Mouse (Mus musculus) urinary bladder, postnatal 4 days (tissue): ENCODE results near the gene Rps6kb2.

ENCODE experiments used
- DNase-seq, 2 experiments: peaks; one replicate each; pipeline ENCODE4 v3.0.0; 2021 to 2022; ENCODE audit warnings: low spot score in 2 of 2

The Rps6kb2 gene

DNA sequence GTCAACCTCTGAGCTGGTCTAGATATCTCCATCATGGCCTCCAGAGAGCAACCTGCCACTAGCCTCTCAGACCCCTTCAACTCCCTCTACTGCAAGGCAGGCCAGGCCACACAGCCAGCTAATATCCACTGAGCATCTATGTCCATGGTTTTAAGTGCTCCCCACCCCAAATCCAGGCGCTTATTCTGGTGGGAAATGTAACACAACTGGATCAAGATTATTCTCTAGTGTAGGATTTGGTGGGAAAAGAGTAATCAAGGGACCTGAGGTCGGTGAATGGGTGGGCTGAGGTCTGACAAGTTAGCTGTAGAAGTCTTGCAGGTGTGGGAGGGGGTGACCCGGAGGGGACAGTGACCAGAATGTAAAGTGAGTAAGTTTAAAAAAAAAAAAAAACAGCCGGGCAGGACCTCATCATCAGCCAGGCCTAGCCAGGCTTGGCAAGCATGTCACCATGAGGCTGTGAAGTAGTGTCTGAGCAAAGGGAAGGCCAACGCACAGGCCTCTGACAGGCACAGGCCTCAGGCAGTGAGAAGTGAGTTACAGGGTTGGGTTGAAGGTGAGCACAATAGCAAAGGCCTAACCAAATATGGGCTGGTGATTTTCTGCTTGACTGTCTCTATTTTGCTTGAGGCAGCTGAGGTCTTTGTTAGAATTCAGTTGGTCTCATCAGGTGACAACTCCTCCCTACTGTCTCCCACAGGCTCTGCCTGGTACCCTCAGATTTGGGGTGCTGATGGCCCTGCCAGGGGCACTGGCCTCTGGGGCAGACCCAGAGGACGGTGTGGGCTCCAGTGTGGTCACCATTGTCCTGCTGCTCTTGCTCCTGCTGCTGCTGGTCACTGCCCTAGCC lies 7.7 kb downstream of the Rps6kb2 start:
- no peak for DNase-seq

DNA sequence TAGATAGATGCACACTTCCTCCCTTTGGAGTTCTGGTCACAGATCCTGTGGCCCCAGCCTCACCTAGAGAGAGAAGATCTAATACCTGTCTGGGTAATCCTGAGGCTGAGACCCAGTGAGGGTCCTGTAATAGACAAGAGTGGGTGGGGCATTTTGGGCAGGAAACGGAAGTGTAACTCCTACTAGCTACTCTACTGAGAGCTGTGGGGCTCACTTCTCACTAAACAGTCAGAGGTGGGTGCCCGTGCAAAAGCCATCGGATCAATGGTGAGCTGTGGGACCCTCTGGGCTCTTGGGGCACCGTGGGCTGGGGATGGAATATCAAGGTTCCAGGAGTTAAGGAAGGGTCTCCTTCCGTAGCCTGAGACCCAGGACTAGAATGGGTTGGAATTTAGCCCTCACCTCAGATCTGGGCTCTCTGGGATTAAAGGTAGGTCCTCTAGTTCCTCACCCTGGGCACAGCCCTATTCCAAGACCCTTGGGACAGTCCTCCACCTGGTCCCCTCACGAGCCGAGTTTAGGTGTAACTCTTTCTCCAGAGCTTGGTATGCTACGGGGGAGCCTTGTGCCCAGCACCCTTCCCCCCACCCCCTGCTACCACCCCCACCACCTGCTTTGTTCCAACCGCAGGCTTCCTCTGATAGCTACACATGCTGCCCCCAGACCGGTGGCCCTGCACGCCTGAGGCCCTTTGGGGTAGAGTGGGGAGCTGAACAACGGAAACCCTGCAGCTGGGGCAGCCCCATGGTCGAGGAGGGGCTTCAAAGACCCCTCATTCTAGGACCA lies 8.5 kb downstream of the Rps6kb2 start:
- DNase-seq: no peak

DNA sequence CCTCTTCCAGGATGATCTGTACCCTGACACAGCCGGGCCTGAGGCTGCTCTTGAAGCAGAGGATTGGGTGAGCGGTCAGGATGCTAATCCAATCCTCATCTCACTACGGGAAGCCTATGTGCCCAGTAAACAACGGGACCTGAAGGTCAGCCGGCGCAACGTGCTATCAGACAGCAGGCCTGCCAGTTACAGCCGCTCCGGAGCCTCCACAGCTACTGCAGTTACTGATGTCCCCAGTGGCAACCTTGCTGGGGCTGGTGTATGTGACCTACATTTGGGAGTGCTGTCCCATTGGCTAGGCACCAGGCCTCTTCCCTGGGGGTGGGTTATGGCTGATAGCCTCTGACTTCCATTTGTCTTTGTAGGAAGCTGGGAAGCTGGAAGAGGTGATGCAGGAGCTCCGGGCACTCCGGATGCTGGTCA lies 9.9 kb downstream of the Rps6kb2 start, which contains the start of gene Ptprcap:
Gene Ptprcap, plus strand, starts transcription at position 373 of the 423 bp plus-strand sequence.
- no peak for DNase-seq

DNA sequence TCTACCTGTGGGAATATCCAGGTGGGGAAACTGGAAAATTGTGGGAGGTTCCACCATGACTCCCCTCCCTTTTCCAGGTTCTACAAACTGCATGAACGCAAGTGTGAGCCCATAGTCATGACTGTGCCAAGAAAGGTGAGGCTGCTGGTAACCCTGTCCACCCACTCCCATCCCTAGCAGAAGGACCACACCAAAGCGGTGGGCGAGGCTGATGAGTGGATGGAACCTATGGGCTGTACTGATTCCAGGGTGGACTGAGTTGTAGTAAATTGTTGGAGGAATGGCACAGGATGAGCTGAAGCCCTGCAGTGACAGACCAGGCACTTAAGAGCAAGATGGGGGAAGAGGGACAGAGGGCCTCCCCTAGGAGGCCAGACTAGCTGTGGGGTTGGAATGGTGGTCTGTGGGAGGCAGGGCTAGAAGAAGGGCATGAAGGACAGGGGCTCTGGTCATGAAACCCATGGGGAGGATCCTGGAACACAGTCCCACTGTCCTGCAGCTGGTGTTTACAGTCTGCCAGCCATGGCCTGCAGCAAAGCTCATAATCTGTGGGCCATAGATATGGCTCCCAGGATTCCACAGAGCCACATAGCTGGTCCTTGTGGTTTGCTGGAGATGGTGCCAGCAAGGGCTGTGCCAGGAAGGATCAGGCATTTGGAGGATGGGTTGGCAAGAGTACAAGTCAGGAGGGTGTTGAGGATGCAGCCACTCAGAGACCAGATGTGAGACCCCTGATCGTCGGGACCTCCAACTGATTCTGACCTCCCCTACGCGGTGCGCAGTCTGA lies 10.5 kb downstream of the Rps6kb2 start:
- no peak for DNase-seq

DNA sequence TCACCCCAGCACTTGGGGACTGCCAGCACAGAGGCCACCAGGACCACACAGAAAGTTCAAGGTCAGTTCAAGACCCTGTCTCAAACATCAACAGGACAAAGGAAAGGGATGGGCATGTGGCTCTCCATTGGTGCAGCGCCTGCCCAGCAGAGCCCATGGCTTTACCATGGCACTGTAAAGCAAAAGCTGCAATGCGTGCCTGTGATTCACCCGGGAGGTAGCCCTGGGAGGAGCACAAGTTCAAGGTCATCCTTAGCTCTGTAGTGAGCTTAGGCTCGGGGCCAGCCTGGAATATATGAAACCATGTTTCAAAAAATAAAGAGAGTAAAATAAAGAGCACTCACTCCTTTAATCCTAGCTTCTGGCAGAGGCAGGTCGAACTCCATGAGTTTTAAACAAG lies 11.3 kb downstream of the Rps6kb2 start:
- no peak for DNase-seq

DNA sequence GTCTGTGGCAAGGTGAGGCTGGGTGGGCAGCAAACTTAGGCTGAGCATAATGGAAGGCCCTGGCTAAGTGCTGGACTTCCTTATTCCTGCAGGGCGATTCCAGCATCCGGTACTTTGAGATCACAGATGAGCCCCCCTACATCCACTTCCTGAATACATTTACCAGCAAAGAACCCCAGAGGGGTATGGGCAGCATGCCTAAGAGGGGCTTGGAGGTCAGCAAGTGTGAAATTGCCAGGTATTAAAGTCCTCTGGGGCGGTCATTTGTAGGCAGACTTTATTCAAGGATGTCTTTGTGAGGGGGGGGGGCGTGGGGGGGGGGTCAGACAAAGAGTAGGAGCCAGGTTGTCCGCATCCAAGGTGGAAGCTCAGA lies 11.7 kb downstream of the Rps6kb2 start:
- DNase-seq: no peak

DNA sequence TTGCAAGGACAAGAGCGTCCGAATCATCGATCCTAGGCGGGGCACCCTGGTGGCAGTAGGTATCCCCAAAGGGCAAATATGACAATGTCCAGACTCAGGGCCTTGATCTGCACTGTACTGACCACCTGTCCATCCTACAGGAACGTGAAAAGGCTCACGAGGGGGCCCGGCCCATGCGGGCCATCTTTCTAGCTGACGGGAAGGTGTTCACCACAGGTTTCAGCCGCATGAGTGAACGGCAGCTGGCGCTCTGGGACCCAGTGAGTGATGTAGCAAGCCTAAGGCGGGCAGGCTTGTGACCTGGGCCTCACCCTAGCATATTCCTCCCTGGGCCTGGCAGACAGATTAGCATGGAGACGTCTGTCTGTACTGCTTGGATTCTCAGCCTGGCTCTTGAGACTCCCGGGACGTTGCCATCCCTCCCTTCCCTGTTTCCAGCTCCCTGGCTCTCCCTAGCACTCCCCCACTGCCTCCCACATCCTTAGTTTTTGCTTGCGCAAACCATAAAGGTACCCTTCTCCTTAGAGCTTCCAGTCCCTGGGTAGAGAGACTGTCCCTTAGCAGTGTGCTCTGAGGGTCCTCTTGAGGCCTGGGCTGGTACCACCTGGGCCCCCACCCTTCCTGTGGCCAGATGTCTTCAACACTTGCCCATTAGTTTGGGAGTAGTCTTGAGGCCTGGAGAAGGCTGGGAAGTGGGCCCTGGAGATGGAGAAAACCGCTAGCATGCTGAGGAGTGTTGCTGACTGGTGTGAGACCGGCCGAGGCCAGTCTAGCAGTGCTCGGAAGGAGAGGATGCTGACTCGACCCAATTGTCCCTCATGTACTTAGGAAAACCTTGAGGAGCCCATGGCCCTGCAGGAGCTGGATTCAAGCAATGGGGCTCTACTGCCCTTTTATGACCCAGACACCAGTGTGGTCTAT lies 12.3 kb downstream of the Rps6kb2 start:
- no peak for DNase-seq

DNA sequence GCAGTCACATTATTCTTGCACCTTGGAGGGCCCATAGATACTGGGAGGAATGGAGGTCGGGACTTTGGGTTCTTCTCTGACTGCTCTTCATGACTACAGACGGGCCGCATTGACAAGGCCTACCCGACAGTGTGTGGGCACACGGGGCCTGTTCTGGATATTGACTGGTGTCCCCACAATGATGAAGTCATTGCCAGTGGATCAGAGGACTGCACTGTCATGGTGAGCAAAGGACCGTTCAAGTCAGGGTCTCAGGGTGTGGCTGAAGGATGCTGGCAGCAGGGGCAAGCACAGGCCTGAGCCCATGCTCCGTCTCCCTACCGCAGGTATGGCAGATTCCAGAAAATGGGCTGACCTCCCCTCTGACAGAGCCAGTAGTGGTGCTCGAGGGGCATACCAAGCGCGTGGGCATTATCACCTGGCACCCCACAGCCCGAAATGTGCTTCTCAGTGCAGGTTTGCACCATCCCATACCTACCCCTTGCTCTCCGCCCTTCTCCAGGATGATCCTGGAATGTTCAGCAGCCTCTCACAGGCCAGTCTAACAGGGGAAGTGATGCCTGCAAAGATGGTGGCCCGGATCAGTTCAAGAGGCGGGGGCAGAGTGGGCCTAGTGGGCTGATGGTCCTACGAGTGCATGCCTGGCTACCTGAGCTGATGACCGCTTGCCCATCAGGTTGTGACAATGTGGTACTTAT lies 13.2 kb downstream of the Rps6kb2 start:
- no peak for DNase-seq

DNA sequence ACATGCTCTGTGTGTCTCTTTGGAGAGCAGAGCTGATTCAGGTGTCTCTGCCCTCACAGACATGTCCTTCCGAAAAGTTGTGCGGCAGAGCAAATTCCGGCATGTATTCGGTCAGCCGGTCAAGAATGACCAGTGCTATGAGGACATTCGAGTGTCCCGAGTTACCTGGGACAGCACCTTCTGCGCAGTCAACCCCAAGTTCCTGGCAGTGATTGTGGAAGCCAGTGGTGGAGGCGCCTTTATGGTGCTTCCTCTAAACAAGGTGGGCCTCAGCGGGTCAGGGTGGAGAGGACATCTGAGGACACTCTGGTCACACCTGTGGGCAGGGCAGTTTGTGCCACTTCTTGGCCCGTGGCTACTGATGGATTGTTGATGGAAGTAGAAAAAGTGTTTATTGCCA lies 13.9 kb downstream of the Rps6kb2 start:
- DNase-seq: no peak

DNA sequence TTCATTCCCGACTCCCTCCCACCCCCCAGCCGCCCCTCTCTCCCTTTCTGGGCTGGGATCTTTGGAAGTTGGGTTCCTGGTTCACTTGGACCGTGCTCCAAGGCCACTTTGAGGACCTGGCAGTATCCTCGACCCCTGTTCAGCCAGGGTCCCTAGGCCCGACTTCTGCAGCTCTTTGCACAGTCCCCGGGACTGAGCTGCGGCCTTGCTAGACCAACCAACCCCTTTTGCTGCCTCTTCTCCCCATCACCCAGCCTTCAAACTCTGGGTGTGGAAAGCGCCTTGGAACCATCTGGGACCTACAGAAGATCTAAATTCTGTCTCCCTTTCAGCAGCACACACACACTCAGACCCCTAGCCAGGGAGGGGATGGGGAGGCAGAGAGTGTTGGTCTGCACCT lies 14.3 kb downstream of the Rps6kb2 start:
- no peak for DNase-seq

DNA sequence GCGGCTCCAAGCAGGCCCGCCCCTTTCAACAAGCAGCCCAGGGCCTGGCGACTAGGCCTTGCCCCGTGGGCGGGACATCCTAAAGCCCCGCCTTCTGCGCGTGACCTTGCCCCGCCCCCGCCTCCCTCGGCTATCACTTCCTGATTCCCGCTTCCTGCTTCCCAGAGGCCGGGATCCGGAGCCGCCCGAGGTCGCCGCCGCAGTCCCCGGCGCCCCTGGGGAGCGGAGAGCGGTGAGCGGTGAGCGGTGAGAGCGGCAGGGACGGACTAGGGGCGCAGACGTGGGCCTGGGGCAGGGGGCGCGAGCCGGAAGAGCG lies 14.7 kb downstream of the Rps6kb2 start, which contains the start of gene Coro1b:
Gene Coro1b, plus strand, starts transcription at position 129 of the 316 bp plus-strand sequence.
- peak; percentile 96 to 98 for DNase-seq

DNA sequence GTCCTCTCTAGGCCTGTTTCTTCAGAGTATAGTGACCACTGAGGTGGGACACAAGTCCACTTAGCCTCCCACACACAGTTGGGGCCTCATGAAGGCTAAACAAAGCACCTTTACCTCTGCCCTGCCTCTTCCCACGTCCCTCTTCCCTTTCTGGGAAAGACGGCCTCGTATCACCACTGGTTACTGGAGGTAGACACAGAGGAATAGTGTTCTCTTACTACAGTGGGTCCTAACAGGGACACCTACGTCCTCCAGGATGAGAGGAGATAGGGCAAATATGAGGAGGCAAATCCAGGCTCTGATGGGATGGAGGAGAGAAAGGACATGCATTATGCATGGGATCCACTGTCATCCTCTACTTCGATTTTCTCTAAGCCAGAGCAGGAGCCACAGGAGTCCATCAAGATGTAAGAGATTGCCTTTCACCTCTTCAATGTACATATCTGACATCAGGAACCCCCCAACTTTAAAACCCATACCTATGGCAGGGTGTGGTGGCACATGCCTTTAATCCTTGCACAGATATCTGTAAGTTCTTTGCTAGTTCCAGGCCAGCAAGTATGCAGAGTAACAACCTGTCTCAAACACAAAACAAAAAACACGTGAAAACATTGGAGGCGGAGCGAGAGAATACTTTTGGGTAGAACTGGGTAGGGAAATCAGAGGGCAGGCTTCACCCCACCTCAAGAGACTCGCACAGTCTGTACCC lies 15.2 kb downstream of the Rps6kb2 start:
- DNase-seq: no peak

DNA sequence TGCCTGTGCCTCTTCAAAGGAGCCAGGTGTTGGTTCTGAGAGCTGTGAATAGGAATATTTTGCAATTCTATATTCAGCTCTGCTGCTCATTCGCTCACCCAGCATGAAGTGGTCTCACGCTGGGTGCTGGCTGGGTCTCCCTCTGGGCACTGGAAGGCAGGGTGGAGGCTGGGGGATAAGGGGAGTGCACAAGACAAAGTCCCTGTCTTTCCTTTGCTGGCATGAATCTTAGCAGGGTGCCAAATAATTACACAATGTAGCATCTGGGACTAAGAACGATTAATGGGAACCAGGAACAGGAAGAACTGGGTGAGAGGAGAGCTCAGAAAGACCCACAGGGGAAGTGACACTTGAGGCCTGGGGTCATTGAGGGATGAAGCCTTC lies 16.1 kb downstream of the Rps6kb2 start:
- no peak for DNase-seq

DNA sequence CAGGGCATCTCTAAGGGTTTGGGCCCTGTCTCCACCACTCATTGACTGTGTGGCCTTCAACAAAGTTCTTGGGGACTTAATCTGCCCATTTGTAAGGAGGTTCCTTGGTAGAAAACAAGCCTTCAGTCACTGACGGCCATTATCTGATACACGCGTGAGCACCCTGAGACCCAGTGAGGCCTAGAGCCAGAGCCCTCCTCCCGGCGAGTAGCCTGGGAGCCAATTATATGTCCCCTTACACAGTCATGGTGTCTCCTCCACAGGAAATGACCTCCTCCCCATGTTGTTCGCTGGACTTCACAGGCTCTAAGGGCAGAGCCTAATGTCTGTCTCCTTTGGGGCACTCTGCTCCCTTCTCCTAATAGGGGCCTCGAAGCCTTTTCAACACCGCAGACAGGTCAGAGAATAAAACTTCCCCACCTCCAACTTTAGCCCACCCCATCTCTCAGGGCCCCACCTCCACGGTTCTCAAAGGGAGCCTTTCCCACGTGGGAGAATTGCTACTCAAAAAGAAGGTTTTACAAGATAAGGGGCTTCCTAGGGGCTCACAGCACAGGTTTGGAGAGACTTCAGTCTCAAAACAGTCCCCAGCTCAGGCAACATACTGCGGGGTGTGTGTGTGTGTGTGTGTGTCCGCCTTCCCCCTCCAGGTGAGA lies 16.7 kb downstream of the Rps6kb2 start:
- DNase-seq: no peak

DNA sequence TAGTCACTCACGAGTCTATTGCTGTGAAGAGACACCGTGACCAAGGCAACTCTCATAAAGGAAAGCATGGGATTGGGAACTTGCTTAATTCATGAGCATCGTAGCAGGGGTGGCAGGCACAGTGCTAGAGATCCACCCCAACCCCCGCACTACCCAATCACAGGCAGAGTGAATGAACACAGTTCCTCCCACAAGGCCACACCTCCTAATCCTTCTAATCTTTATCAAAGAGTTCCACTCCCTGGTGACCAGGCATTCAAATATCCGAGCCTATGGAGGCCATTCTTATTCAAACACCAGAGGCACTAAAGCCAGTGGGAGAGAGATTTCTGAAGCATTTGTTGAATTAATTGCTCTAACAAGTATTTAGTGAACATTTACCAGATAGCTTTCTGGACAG lies 17.2 kb downstream of the Rps6kb2 start:
- DNase-seq: no peak

DNA sequence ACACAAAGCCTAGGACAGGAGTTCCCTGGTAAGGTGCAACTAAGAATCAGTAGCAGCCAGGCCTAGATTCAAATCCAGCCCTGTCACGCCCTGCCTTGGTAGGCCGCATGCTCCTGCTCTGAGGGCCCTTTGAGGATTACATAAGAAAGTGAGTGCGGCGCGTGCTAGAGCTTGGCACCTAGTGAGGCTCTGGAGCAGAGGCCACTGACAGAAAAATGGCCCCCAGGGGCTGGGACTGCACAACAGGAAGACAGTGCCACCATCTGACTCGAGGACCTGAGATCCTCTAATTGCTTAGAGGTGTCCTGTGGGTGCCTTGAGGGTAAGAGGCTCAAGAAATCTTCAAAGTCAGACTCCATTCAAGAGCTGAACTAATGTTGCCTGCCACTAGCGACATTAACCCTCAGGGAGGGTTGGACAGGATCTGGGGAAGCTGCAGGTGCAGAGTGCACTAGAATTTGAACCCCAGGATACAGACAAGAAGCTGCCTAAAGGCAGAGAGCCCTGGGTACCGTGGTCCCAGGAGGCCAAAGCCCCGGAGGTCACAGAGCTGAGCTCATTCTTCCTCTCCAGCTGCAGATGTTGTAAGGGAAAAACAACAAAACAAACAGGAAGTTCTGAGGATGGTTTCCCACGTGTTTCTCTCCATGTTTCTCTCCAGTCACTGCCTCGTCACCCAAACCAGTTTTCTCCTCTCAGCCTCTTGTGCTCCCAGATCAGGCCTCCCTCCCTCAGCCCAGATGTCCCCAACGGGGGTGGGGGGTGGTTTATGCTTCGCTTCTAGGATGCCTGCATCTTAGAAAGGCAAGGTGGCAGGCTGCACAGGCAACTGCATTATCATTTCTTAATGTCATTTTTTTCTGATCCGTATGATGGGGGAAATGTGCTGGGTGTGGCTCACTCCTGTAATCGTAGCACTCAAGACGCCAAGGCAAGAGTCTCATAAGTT lies 18.3 kb downstream of the Rps6kb2 start:
- no peak for DNase-seq

DNA sequence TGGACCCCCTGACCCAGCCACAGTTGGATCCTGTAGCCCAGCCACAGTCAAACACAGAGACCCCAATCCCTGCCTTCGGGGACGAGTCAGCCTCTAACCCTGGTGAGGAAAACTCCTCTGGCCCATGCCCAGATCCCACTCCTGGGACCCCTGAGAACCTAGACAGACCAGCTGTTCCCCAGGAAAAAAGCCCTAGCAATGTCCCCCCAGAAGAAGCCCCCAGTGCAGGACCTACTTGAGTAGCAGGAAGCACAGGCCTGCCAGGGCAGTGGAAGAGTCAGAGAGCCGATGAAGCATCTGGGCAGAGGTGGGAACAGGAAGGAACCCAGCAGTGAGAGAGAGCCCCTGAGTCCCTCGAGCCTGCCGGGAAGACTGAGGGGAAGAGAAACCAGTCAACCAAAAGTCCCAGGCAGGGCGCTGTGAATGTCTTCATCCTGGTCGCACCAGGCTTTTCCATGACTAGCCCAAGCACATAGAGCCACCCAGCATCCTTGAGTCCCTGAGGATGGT lies 19.3 kb downstream of the Rps6kb2 start, which contains the start of gene Cabp4:
Gene Cabp4, minus strand, starts transcription at position 275 of the 510 bp plus-strand sequence.
- no peak for DNase-seq
